Mouse (Mus musculus): ENCODE measurements around the gene Ccdc151. TPM values are rescaled to one million over a fixed set of nuclear protein-coding genes. Genes with fewer than 3 reads are reported as not detected.

Ccdc151 gene
- polyA plus RNA-seq, 1 experiment = not detected

DNA sequence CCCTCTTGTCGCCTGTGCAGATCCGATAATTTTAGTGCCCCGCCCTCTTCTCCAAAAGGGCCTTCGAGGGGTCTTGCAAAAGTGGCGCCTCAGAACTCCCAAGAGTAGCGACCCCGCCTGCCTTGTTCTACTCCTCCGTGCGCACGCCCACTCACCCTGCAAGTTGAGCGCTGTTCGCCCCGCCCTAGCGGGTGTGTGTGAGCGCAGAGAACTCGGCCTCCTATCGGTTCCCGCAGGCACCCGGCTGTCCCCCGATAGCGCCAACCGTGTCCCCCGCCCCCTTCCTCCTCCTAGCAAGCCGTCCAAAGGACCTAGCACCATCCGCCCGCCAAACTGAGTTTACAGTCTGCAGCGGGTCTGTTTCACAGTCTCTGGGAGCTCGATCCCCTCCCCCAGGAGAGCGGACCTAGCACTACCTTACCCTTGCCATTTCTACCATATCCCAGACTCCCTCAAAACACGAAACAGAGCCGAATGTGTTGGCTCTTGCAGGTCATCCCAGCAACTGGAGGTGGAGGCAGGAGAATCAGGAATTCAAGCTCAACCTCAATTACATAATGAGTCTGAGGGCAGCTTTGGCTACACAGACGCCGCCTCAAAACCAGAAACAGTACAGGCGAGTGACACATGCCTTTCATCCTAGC lies 39.9 kb downstream of the Ccdc151 start:
- WGBS = 6% methylated on average over 34 of the region's 34 CpGs
- TF ChIP-seq POLR2A (IDR thresholded peaks at IDR 0.05; ENCODE audit: insufficient read depth, low read depth, low read length) (no peak), CTCF (IDR thresholded peaks at IDR 0.05; ENCODE audit: insufficient read depth, low read depth, low read length) (no peak)
- no peak overlapping the region for H3K27ac ChIP-seq (ENCODE audit: insufficient read depth, low read depth, low read length)

DNA sequence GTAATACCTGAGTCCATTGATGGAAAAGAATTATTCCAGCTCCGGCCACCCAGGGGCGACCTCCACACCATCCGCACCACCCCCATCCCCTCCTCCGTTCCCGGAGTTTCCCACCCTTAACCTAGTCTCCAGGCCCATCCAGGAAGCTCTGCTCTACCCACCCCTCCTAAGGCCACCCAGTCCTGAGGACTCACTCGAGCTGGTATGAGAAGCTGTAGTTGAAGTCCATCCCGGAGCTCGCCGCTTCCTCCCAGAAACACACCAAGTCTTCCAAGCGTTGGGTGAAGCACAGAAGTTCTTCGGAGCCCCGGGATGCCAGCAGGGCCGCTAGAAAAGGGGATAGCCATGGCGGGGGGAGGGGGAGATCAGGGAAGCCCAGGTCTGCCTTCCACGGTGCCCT lies 40.4 kb downstream of the Ccdc151 start:
- Histone ChIP-seq H3K4me1 (ENCODE audit: control insufficient read depth, insufficient read depth, low read length) (peaks cover 24% of the 10 kb centered on the region), H3K4me3 (ENCODE audit: insufficient read depth, low read depth, low read length) (peak overlapping the region; percentile 42), H3K27ac (ENCODE audit: insufficient read depth, low read depth, low read length) (no peak overlapping the region)
- 2% methylated on average over 15 of the region's 15 CpGs for WGBS
- TF ChIP-seq POLR2A (IDR thresholded peaks at IDR 0.05; ENCODE audit: insufficient read depth, low read depth, low read length) (no peak), CTCF (IDR thresholded peaks at IDR 0.05; ENCODE audit: insufficient read depth, low read depth, low read length) (no peak)

More for the DNA sequence above, 39.9 kb downstream of the Ccdc151 start:
- Histone ChIP-seq H3K4me1 (ENCODE audit: control insufficient read depth, insufficient read depth, low read length) (peaks cover 24% of the 10 kb centered on the region), H3K4me3 (ENCODE audit: insufficient read depth, low read depth, low read length) (peak overlapping the region; percentile 42)

DNA sequence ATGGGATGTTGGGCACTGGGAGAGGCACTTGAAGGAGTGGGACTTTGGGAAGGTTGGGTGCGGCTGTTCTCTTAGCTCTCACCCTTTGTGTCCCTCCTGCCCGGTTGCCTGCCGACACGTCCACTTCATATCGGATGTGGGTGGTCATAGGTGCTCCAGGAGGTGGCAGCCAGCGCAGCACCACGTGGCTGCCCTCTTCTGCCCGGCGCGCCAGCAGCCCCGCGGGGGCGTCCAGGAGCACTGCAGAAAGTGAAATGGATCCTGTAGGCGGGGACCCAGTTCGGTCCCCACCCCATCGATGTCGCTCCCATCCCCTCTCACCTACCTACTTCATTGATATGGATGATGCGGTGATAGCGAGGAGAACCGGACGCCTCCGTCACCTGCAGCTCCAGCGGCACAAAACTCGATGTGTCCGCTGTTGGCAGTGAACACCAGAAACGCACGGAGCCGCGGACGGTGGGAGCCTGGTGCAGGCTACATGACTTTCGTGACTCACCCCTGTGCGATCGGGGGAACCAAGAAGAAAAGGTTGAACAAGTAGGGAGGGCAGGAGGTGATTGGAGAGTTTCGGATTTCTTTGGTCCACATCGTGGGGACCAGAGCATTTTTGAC lies 41.0 kb downstream of the Ccdc151 start:
- no peak for TF ChIP-seq POLR2A (IDR thresholded peaks at IDR 0.05; ENCODE audit: insufficient read depth, low read depth, low read length)
- TF ChIP-seq CTCF (IDR thresholded peaks at IDR 0.05; ENCODE audit: insufficient read depth, low read depth, low read length) = no peak
- Histone ChIP-seq H3K4me1 (ENCODE audit: control insufficient read depth, insufficient read depth, low read length) (peaks cover 27% of the 10 kb centered on the region), H3K27ac (ENCODE audit: insufficient read depth, low read depth, low read length) (no peak overlapping the region), H3K4me3 (ENCODE audit: insufficient read depth, low read depth, low read length) (peak overlapping the region; percentile 42)
- WGBS = 4% methylated on average over 35 of the region's 35 CpGs

DNA sequence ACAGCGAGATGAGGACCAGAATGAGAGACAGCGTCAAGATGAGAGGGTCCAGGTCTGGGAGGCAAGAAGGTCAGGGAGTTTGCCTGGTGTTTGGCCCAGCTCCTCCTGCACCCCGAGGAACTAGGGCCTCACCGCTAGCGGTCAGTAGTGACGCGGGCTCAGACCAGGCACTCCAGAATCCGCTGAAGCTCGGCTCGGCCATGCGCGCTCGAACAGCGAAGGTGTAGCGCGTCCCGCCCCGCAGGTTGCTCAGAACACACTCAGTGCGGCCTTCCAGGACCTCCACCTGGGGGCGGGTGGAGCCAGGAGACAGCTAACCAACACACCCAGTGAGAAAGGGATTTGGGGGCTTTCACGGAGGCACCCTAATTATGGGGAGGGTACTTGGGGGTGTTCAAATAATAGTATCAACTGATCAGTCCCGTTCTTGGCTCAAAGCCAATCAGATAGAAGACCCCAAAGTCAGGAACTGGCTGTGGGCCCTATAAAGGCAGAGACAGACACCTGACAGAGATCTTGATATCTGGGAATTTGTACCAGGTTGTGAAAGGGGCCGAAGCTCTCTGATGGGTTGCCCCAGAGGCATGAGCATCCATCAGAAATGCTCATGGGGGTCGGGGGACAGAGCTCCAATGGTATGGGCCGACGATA lies 41.8 kb downstream of the Ccdc151 start:
- 45% methylated on average over 26 of the region's 26 CpGs for WGBS
- TF ChIP-seq CTCF (IDR thresholded peaks at IDR 0.05; ENCODE audit: insufficient read depth, low read depth, low read length) (no peak), POLR2A (IDR thresholded peaks at IDR 0.05; ENCODE audit: insufficient read depth, low read depth, low read length) (no peak)
- Histone ChIP-seq H3K27ac (ENCODE audit: insufficient read depth, low read depth, low read length) (no peak overlapping the region), H3K4me3 (ENCODE audit: insufficient read depth, low read depth, low read length) (no peak overlapping the region), H3K4me1 (ENCODE audit: control insufficient read depth, insufficient read depth, low read length) (peaks cover 27% of the 10 kb centered on the region)

DNA sequence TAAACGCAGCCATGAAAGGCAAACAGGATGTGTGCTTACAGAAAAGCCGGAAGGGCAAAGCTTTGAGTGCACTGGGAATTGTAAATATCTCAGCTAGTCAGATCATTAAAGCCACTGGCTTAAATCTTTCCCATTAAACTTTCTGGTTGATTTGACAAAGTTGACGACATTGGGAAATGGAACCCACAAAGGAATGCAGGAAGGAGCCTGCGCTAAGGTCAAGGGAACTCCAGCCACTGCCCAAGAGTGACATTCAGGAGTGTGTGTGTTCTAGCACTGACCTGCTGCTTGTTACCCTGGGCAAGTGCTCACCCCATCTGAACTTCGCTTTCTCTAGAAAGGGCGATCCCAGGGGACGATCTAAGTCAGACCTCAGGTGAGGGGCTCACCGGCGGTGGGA lies 42.3 kb downstream of the Ccdc151 start:
- peaks cover 27% of the 10 kb centered on the region for H3K4me1 ChIP-seq (ENCODE audit: control insufficient read depth, insufficient read depth, low read length)
- 69% methylated on average over 9 of the region's 9 CpGs for WGBS
- TF ChIP-seq CTCF (IDR thresholded peaks at IDR 0.05; ENCODE audit: insufficient read depth, low read depth, low read length) (no peak), POLR2A (IDR thresholded peaks at IDR 0.05; ENCODE audit: insufficient read depth, low read depth, low read length) (no peak)
- H3K27ac ChIP-seq (ENCODE audit: insufficient read depth, low read depth, low read length) = no peak overlapping the region
- H3K4me3 ChIP-seq (ENCODE audit: insufficient read depth, low read depth, low read length) = no peak overlapping the region

DNA sequence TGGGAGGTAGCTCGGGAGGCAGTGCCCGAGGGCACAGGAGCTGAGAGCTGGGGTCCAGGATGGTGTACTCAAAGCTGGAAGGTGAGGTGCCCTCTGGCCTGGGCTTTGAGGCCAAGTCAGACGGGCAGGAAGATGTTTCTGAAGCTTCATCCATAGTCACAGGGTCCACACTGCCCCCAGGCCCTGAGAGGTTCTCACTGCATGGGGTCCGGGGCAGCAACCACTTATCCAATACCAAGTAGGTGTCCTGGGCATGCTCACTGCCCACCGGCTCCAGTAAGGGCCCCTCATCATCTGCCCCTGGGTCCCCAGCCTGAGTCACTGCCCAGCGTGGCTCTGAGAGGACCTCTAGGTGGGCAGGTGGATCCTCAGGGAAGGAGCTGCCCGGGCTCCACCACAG lies 43.2 kb downstream of the Ccdc151 start:
- no peak overlapping the region for H3K27ac ChIP-seq (ENCODE audit: insufficient read depth, low read depth, low read length)
- no peak for TF ChIP-seq CTCF (IDR thresholded peaks at IDR 0.05; ENCODE audit: insufficient read depth, low read depth, low read length)
- TF ChIP-seq POLR2A (IDR thresholded peaks at IDR 0.05; ENCODE audit: insufficient read depth, low read depth, low read length) = no peak
- H3K4me1 ChIP-seq (ENCODE audit: control insufficient read depth, insufficient read depth, low read length) = peaks cover 28% of the 10 kb centered on the region
- no peak overlapping the region for H3K4me3 ChIP-seq (ENCODE audit: insufficient read depth, low read depth, low read length)
- 93% methylated on average over 7 of the region's 7 CpGs for whole genome bisulfite sequencing

DNA sequence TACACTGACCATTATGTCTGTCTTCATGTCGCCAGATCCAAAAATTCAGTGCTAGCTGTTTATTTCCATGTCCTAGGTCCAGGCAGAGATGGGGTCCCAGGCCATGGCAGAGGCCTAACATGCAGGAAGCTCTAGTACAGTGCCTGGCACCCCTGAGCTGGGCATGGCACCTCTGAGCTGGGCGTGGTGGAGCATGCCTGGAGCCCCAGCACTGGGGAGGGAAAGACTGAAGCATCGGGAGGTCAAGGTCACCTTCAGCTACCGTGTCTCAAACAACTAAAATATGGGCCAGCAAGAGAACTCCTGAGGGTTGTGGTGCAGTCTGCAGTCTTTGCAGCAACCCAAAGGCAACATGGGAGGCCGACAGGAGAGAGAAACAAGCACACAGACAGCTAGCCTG lies 44.1 kb downstream of the Ccdc151 start:
- H3K27ac ChIP-seq (ENCODE audit: insufficient read depth, low read depth, low read length) = no peak overlapping the region
- TF ChIP-seq CTCF (IDR thresholded peaks at IDR 0.05; ENCODE audit: insufficient read depth, low read depth, low read length) (no peak), POLR2A (IDR thresholded peaks at IDR 0.05; ENCODE audit: insufficient read depth, low read depth, low read length) (no peak)
- H3K4me1 ChIP-seq (ENCODE audit: control insufficient read depth, insufficient read depth, low read length) = peaks cover 35% of the 10 kb centered on the region
- 91% methylated on average over 5 of the region's 5 CpGs for WGBS
- no peak overlapping the region for H3K4me3 ChIP-seq (ENCODE audit: insufficient read depth, low read depth, low read length)

DNA sequence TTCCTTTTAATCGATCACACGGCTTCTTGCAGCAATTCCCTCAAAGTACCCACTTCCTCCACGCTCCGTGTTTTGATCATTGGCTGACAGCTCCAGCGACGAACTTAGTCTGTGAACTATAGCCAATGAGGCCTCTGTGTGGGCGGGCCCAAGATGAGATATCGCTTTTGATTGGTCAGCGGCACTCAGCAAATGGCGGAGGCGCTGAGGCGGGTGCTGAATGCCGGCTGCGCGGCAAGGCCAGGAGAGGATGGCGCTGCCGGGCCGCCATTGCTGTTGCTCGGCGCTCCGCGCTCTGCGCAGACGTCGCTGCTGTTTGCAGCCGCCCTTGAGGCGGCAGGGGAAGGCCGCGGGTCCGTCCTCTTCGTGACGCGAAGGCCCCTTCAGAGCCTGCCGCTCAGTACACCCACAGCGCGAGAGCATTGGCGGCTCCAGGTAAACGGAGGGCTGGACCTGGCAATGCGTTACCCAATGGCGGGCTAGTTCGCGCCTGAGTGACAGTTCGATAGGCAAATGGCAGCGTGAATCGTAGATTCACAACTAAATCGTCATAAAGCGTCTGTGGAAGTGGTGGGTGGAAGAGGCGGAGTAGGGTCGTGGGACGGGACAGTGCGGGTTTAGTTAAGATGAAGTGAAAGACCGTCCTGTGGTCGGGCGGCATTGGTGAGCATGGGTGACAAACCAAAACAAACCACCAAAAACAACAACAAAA lies 46.7 kb downstream of the Ccdc151 start, which contains the start of gene Swsap1:
Gene Swsap1 (plus strand): TSS at position 186 of the 712 bp plus-strand sequence.
- WGBS = 0% methylated on average over 54 of the region's 54 CpGs
- Histone ChIP-seq H3K27ac (ENCODE audit: insufficient read depth, low read depth, low read length) (peak within 1 kb of the TSS; percentile 96), H3K4me1 (ENCODE audit: control insufficient read depth, insufficient read depth, low read length) (peaks cover 24% of the 10 kb centered on the region), H3K4me3 (ENCODE audit: insufficient read depth, low read depth, low read length) (peak within 1 kb of the TSS; percentile 68)
- TF ChIP-seq CTCF (IDR thresholded peaks at IDR 0.05; ENCODE audit: insufficient read depth, low read depth, low read length) (no peak), POLR2A (IDR thresholded peaks at IDR 0.05; ENCODE audit: insufficient read depth, low read depth, low read length) (peak; percentile 84)

All from olfactory bulb, adult 2 months (tissue).